Mouse (Mus musculus) E14TG2a.4 (cell line): ENCODE measurements around the gene Plpp1.

Experiments used
- H3K27me3 ChIP-seq: 2 replicates; pipeline ENCODE4 v1.6.1; 2014; ENCODE audit warnings: low read length, control low read depth; ENCODE audit not compliant: insufficient read depth
- H3K36me3 ChIP-seq: 2 replicates; pipeline ENCODE4 v1.6.1; 2014; ENCODE audit warnings: low read length, control low read depth; ENCODE audit not compliant: insufficient read depth
- H3K4me1 ChIP-seq: replicated peaks from 2 replicates; pipeline ENCODE4 v1.6.1; 2014; ENCODE audit warnings: low read depth, low read length, control low read depth
- H3K4me3 ChIP-seq: replicated peaks from 2 replicates; pipeline ENCODE4 v1.5.1; 2014; ENCODE audit warnings: mild to moderate bottlenecking, low read length
- H3K9me3 ChIP-seq: 2 replicates; pipeline ENCODE4 v1.6.1; 2014; ENCODE audit warnings: low read length, control low read depth
- CTCF ChIP-seq: conservative IDR thresholded peaks from 2 replicates; pipeline ENCODE4 v1.5.1; 2014; ENCODE audit warnings: low read length
- NANOG ChIP-seq: IDR thresholded peaks from 2 replicates; pipeline ENCODE4 v1.6.1; 2014; ENCODE audit warnings: borderline replicate concordance, low read length, mixed read lengths
- POU5F1 ChIP-seq: IDR thresholded peaks from 2 replicates; pipeline ENCODE4 v1.6.1; 2014; ENCODE audit warnings: low read length, borderline replicate concordance

The Plpp1 gene

GRCm38 (mm10) chr13:112759364-112759763 lies 41.2 kb upstream of the Plpp1 start:
- H3K27me3 ChIP-seq, result no peaks in the 10 kb centered on the region
- peaks cover 9% of the 10 kb centered on the region for H3K9me3 ChIP-seq
- H3K4me3 ChIP-seq, result no peak overlapping the region
- TF ChIP-seq NANOG (no peak), CTCF (no peak), POU5F1 (no peak)
- peaks cover 69% of the 10 kb centered on the region for H3K4me1 ChIP-seq
- H3K36me3 ChIP-seq, result no peaks in the 10 kb centered on the region

- no peaks in the 10 kb centered on the region for H3K27me3 ChIP-seq
- no peak overlapping the region for H3K4me3 ChIP-seq
- TF ChIP-seq CTCF, result no peak
- no peak for TF ChIP-seq POU5F1
- peaks cover 72% of the 10 kb centered on the region for H3K4me1 ChIP-seq
- H3K9me3 ChIP-seq, result peaks cover 9% of the 10 kb centered on the region
- no peaks in the 10 kb centered on the region for H3K36me3 ChIP-seq
These were observed 40.6 kb upstream of the Plpp1 start for GRCm38 (mm10) chr13:112759777-112760537.

- no peaks in the 10 kb centered on the region for H3K36me3 ChIP-seq
- H3K9me3 ChIP-seq, result peaks cover 9% of the 10 kb centered on the region
- H3K27me3 ChIP-seq, result no peaks in the 10 kb centered on the region
- H3K4me3 ChIP-seq, result no peak overlapping the region
- peaks cover 70% of the 10 kb centered on the region for H3K4me1 ChIP-seq
- TF ChIP-seq NANOG, result no peak
- TF ChIP-seq CTCF, result no peak
- TF ChIP-seq POU5F1, result no peak
These were observed 40.1 kb upstream of the Plpp1 start for GRCm38 (mm10) chr13:112760538-112760881.

- peaks cover 9% of the 10 kb centered on the region for H3K9me3 ChIP-seq
- H3K27me3 ChIP-seq, result no peaks in the 10 kb centered on the region
- peaks cover 57% of the 10 kb centered on the region for H3K4me1 ChIP-seq
- TF ChIP-seq CTCF, result no peak
- no peak for TF ChIP-seq POU5F1
- no peak for TF ChIP-seq NANOG
- H3K36me3 ChIP-seq, result no peaks in the 10 kb centered on the region
- H3K4me3 ChIP-seq, result no peak overlapping the region
These were observed 38.8 kb upstream of the Plpp1 start for GRCm38 (mm10) chr13:112761787-112762186.

GRCm38 (mm10) chr13:112762548-112762947 lies 38.0 kb upstream of the Plpp1 start:
- no peaks in the 10 kb centered on the region for H3K36me3 ChIP-seq
- peaks cover 15% of the 10 kb centered on the region for H3K9me3 ChIP-seq
- peaks cover 50% of the 10 kb centered on the region for H3K4me1 ChIP-seq
- TF ChIP-seq CTCF, result no peak
- TF ChIP-seq NANOG, result no peak
- no peak for TF ChIP-seq POU5F1
- H3K27me3 ChIP-seq, result no peaks in the 10 kb centered on the region
- no peak overlapping the region for H3K4me3 ChIP-seq

GRCm38 (mm10) chr13:112763531-112764091 lies 37.0 kb upstream of the Plpp1 start:
- Histone ChIP-seq H3K36me3 (no peaks in the 10 kb centered on the region), H3K4me3 (no peak overlapping the region), H3K9me3 (peaks cover 15% of the 10 kb centered on the region), H3K27me3 (no peaks in the 10 kb centered on the region), H3K4me1 (peaks cover 40% of the 10 kb centered on the region)
- TF ChIP-seq NANOG, result no peak
- TF ChIP-seq POU5F1, result no peak
- no peak for TF ChIP-seq CTCF

- Histone ChIP-seq H3K27me3 (no peaks in the 10 kb centered on the region), H3K9me3 (peaks cover 15% of the 10 kb centered on the region), H3K36me3 (no peaks in the 10 kb centered on the region), H3K4me1 (peaks cover 40% of the 10 kb centered on the region), H3K4me3 (no peak overlapping the region)
- TF ChIP-seq NANOG (peak; percentile 72), POU5F1 (no peak)
These were observed 36.0 kb upstream of the Plpp1 start for GRCm38 (mm10) chr13:112764556-112764955.

GRCm38 (mm10) chr13:112765654-112766053 lies 34.9 kb upstream of the Plpp1 start:
- peaks cover 13% of the 10 kb centered on the region for H3K9me3 ChIP-seq
- TF ChIP-seq CTCF (no peak), POU5F1 (no peak), NANOG (no peak)
- H3K36me3 ChIP-seq, result no peaks in the 10 kb centered on the region
- H3K27me3 ChIP-seq, result no peaks in the 10 kb centered on the region
- no peak overlapping the region for H3K4me3 ChIP-seq
- peaks cover 42% of the 10 kb centered on the region for H3K4me1 ChIP-seq
